Mouse (Mus musculus): ENCODE results near the gene Slc44a3.

- TF ChIP-seq CTCF (IDR thresholded peaks at IDR 0.05; ENCODE audit: insufficient read depth, low read length): no peak
- no peak for TF ChIP-seq POLR2A (IDR thresholded peaks at IDR 0.05; ENCODE audit: borderline replicate concordance, extremely low read depth, low read depth, low read length)
These were observed 95.1 kb downstream of the Slc44a3 start for GRCm38 (mm10) chr3:121437070-121437469.

Measured in lung, adult 2 months (tissue).